Mouse (Mus musculus) heart, embryonic 11.5 days (tissue): ENCODE results near the gene Col17a1. TPM values are rescaled to one million over a fixed set of nuclear protein-coding genes. Genes with fewer than 3 reads are reported as not detected.

ENCODE experiments used
- ATAC-seq: fragments of 200-750 bp; cut with Nextera tagmentation; replicated peaks from 2 replicates; pipeline ENCODE4 v1.8.0; 2017; ENCODE audit warnings: moderate library complexity; ENCODE audit not compliant: insufficient number of reproducible peaks, low FRiP score, low TSS enrichment
- H3K27ac ChIP-seq: fragments of 300-500 bp; sonication (generic); 2 replicates; pipeline ENCODE4 v1.5.1; 2014; ENCODE audit warnings: mild to moderate bottlenecking, low read depth, low read length
- H3K27me3 ChIP-seq: fragments of 300-500 bp; sonication (generic); 2 replicates; pipeline ENCODE4 v1.6.1; 2014; ENCODE audit warnings: mild to moderate bottlenecking, low read length, mixed read lengths; ENCODE audit not compliant: control insufficient read depth, insufficient read depth
- H3K36me3 ChIP-seq: fragments of 300-500 bp; sonication (generic); 2 replicates; pipeline ENCODE4 v1.6.1; 2014; ENCODE audit warnings: mild to moderate bottlenecking, low read length, moderate library complexity, mixed read lengths; ENCODE audit not compliant: control insufficient read depth, insufficient read depth
- H3K4me1 ChIP-seq: fragments of 300-500 bp; sonication (generic); 2 replicates; pipeline ENCODE4 v1.6.1; 2014; ENCODE audit warnings: low read length; ENCODE audit not compliant: control insufficient read depth, insufficient read depth
- H3K4me2 ChIP-seq: fragments of 300-500 bp; sonication (generic); 2 replicates; pipeline ENCODE4 v1.6.1; 2014; ENCODE audit warnings: mild to moderate bottlenecking, moderate library complexity
- H3K4me3 ChIP-seq: fragments of 300-500 bp; sonication (generic); 2 replicates; pipeline ENCODE4 v1.5.1; 2014; ENCODE audit warnings: low read depth, low read length
- H3K9ac ChIP-seq: fragments of 300-500 bp; sonication (generic); 2 replicates; pipeline ENCODE4 v1.6.1; 2014; ENCODE audit warnings: mild to moderate bottlenecking, low read depth, low read length, moderate library complexity
- H3K9me3 ChIP-seq: fragments of 300-500 bp; sonication (generic); replicated peaks from 2 replicates; pipeline ENCODE4 v1.6.1; 2016; ENCODE audit warnings: low read length; ENCODE audit not compliant: control insufficient read depth
- WGBS: fragments of 180-500 bp; shearing (Covaris S2); extraction: QIAGEN DNeasy Blood & Tissue Kit; methylation state at CpG from one replicate; pipeline ENCODE4 v1.1.7; 2014; ENCODE audit not compliant: insufficient replicate concordance; 5-methylcytosine and 5-hydroxymethylcytosine counted together
- polyA plus RNA-seq: library from polyadenylated mRNA; unstranded; fragments of >200 nt; fragmentation: Nextera tagmentation; extraction: Ambion mirVana; gene quantifications from 2 replicates; pipeline ENCODE4 v1.2.1, GENCODE M21; 2014

The Col17a1 gene
- polyA plus RNA-seq, 1 experiment from 2014 or later = 0.44 TPM

GRCm38 (mm10) chr19:47645583-47645982 is 46.3 kb downstream of the Col17a1 start:
- no peak overlapping the region for H3K4me3 ChIP-seq
- WGBS = 40% methylated on average over 6 of the region's 6 CpGs
- H3K27ac ChIP-seq = no peak overlapping the region
- no peaks in the 10 kb centered on the region for H3K27me3 ChIP-seq
- ATAC-seq = no peak
- peaks cover 6% of the 10 kb centered on the region; the same call in 1 of the 2 replicates for H3K4me1 ChIP-seq
- H3K4me2 ChIP-seq = no peak overlapping the region
- H3K9ac ChIP-seq = no peak overlapping the region
- H3K36me3 ChIP-seq = peaks cover 4% of the 10 kb centered on the region
- no peaks in the 10 kb centered on the region for H3K9me3 ChIP-seq

DNA sequence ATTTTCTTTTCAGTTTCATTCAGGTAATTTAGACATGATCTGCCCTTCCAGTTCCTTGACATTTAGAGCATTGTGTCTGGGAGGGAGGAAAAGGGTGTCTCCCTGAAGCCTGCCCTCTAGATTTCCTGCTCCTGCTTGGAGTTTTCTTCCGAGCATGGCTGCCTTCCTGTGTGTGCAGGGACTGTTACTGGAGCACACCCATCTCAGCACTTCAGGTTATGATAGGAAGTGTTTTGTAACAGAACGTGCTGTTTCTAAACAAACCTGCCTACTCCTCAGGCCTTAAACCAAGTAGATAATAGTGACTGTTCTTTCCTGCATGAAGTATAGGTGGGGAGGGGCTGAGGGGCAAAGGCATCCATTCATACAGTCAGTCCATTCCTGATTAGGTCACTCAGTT is 48.0 kb downstream of the Col17a1 start:
- no peak for ATAC-seq
- Histone ChIP-seq H3K9ac (no peak overlapping the region), H3K36me3 (peaks cover 11% of the 10 kb centered on the region), H3K27ac (0 out of 2 replicates have a peak overlapping the region, but pooled peaks have one; percentile 10), H3K4me2 (no peak overlapping the region), H3K9me3 (no peaks in the 10 kb centered on the region), H3K27me3 (no peaks in the 10 kb centered on the region), H3K4me1 (peaks cover 9% of the 10 kb centered on the region; the same call in 1 of the 2 replicates), H3K4me3 (no peak overlapping the region)
- WGBS = 43% methylated on average over 2 of the region's 2 CpGs

GRCm38 (mm10) chr19:47635380-47635779 is 56.5 kb downstream of the Col17a1 start:
- Histone ChIP-seq H3K9ac (no peak overlapping the region), H3K27me3 (no peaks in the 10 kb centered on the region), H3K27ac (no peak overlapping the region), H3K4me2 (no peak overlapping the region), H3K9me3 (no peaks in the 10 kb centered on the region), H3K36me3 (peaks cover 13% of the 10 kb centered on the region), H3K4me1 (peaks cover 3% of the 10 kb centered on the region; the same call in 1 of the 2 replicates), H3K4me3 (no peak overlapping the region)
- 89% methylated on average over 4 of the region's 4 CpGs for WGBS
- ATAC-seq = no peak

DNA sequence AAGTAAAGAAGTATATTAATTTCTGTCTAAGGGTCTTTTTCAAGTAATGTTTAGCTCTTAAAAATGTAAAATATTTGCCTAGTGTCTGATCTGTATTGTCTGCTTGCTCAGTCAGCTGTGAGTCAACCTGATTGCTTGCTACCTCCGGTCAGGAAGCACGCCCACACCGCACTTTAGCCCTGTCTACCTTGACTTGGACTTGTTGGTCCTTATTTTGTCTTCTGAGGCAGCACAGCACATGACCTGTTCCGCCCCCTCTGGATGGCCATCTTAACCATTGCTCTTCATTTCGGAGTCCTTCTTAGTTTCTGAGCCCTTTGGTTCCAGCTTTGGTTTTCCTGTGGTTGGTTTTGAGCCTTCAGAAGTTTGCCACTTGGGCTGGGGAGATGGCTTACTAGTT is 60.1 kb downstream of the Col17a1 start:
- 90% methylated on average over 5 of the region's 5 CpGs for WGBS
- no peak overlapping the region for H3K9ac ChIP-seq
- ATAC-seq = no peak
- H3K27me3 ChIP-seq = no peaks in the 10 kb centered on the region
- no peaks in the 10 kb centered on the region for H3K9me3 ChIP-seq
- no peak overlapping the region for H3K27ac ChIP-seq
- H3K4me3 ChIP-seq = no peak overlapping the region
- H3K4me1 ChIP-seq = no peaks in the 10 kb centered on the region
- H3K36me3 ChIP-seq = peaks cover 4% of the 10 kb centered on the region; the same call in 1 of the 2 replicates
- H3K4me2 ChIP-seq = no peak overlapping the region

DNA sequence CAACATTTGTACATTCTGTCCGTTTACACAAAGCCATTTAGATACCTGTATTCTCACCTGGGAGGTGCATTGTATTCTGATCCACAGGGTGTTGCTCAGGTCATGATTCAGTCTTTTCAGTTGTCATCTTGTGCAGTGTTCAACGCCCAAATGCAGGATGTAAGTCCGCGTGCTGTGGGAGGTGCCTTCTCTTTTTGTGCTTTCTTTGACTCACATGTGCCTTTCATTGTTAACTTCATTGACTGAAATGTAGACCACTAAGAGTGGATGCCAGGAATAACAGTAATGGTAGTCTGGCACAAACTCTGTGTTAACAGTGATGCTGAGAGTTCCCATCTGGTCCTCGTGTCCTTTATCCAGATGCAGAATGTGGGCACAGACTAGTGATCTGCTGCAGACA is 61.5 kb downstream of the Col17a1 start:
- Histone ChIP-seq H3K4me2 (no peak overlapping the region), H3K27ac (no peak overlapping the region), H3K4me1 (no peaks in the 10 kb centered on the region), H3K9me3 (no peaks in the 10 kb centered on the region), H3K27me3 (no peaks in the 10 kb centered on the region), H3K4me3 (no peak overlapping the region), H3K36me3 (peaks cover 2% of the 10 kb centered on the region; the same call in 1 of the 2 replicates), H3K9ac (no peak overlapping the region)
- ATAC-seq = no peak
- WGBS = 81% methylated on average over 5 of the region's 5 CpGs

- no peaks in the 10 kb centered on the region for H3K27me3 ChIP-seq
- no peaks in the 10 kb centered on the region for H3K4me1 ChIP-seq
- H3K9me3 ChIP-seq = no peaks in the 10 kb centered on the region
- WGBS = 75% methylated on average over 5 of the region's 5 CpGs
- no peak overlapping the region for H3K4me3 ChIP-seq
- H3K9ac ChIP-seq = no peak overlapping the region
- ATAC-seq = no peak
- no peak overlapping the region for H3K27ac ChIP-seq
- H3K36me3 ChIP-seq = peaks cover 2% of the 10 kb centered on the region; the same call in 1 of the 2 replicates
- no peak overlapping the region for H3K4me2 ChIP-seq
Measured at GRCm38 (mm10) chr19:47629068-47629467, 62.8 kb downstream of the Col17a1 start.

DNA sequence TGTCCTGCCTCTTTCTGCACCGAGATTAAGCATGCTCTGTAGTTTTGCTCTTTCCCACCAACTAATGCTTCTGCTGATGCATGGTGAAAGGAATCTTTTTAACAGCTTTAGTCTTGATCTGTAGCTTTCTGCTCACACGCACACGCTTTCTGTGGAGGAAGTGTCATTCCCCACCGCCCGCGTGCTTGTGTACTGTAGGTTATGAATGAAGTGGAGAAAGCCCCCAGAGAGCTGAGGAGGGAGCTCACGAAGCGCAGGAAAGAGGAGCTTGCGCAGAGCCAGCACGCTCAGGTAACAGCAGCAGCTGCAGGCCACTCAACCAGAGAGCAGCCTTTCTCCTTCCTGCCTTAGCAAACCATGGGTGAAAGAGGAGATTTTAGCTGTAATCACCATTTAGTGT is 64.4 kb downstream of the Col17a1 start:
- ATAC-seq = no peak
- H3K4me2 ChIP-seq = no peak overlapping the region
- H3K9ac ChIP-seq = no peak overlapping the region
- 95% methylated on average over 10 of the region's 10 CpGs for WGBS
- no peaks in the 10 kb centered on the region for H3K9me3 ChIP-seq
- no peak overlapping the region for H3K27ac ChIP-seq
- no peak overlapping the region for H3K4me3 ChIP-seq
- H3K36me3 ChIP-seq = peaks cover 6% of the 10 kb centered on the region; the same call in 1 of the 2 replicates
- H3K4me1 ChIP-seq = no peaks in the 10 kb centered on the region
- no peaks in the 10 kb centered on the region for H3K27me3 ChIP-seq

GRCm38 (mm10) chr19:47624940-47625711 is 66.8 kb downstream of the Col17a1 start:
- WGBS = 64% methylated on average over 10 of the region's 10 CpGs
- H3K27ac ChIP-seq = no peak overlapping the region
- no peaks in the 10 kb centered on the region for H3K4me1 ChIP-seq
- H3K9me3 ChIP-seq = no peaks in the 10 kb centered on the region
- H3K27me3 ChIP-seq = no peaks in the 10 kb centered on the region
- ATAC-seq = no peak
- H3K36me3 ChIP-seq = peaks cover 8% of the 10 kb centered on the region; the same call in 1 of the 2 replicates
- H3K9ac ChIP-seq = no peak overlapping the region
- H3K4me3 ChIP-seq = no peak overlapping the region
- no peak overlapping the region for H3K4me2 ChIP-seq

- ATAC-seq = no peak
- Histone ChIP-seq H3K9me3 (no peaks in the 10 kb centered on the region), H3K4me3 (no peak overlapping the region), H3K36me3 (peaks cover 15% of the 10 kb centered on the region), H3K27ac (no peak overlapping the region), H3K4me1 (no peaks in the 10 kb centered on the region), H3K4me2 (no peak overlapping the region), H3K9ac (no peak overlapping the region), H3K27me3 (no peaks in the 10 kb centered on the region)
- 78% methylated on average over 8 of the region's 8 CpGs for WGBS
Measured at GRCm38 (mm10) chr19:47621478-47621877, 70.4 kb downstream of the Col17a1 start.
